Mouse (Mus musculus): ENCODE data around the gene Ccdc188. TPM values are rescaled to one million over a fixed set of nuclear protein-coding genes. Genes with fewer than 3 reads are reported as not detected.

Gene Ccdc188
- polyA plus RNA-seq, 1 experiment from 2014 or later: not detected

GRCm38 (mm10) chr16:18197881-18198280, 19.8 kb upstream of the Ccdc188 start:
- 62% methylated on average over 6 of the region's 6 CpGs for WGBS
- Histone ChIP-seq H3K4me1 (replicated peaks; ENCODE audit: control insufficient read depth, insufficient read depth, low read length) (peaks cover 5% of the 10 kb centered on the region; the same call in 1 of the 2 replicates), H3K9ac (ENCODE audit: low read length) (no peak overlapping the region), H3K27ac (ENCODE audit: low read length) (no peak overlapping the region), H3K27me3 (ENCODE audit: control insufficient read depth, insufficient read depth, low read depth, low read length) (no peaks in the 10 kb centered on the region), H3K4me3 (ENCODE audit: low read length) (no peak overlapping the region), H3K4me2 (ENCODE audit: low read depth, low read length) (no peak overlapping the region), H3K36me3 (ENCODE audit: control insufficient read depth, insufficient read depth, low read length) (no peaks in the 10 kb centered on the region), H3K9me3 (ENCODE audit: control insufficient read depth, low read length) (no peaks in the 10 kb centered on the region)
- ATAC-seq (ENCODE audit: low read depth): no peak

DNA sequence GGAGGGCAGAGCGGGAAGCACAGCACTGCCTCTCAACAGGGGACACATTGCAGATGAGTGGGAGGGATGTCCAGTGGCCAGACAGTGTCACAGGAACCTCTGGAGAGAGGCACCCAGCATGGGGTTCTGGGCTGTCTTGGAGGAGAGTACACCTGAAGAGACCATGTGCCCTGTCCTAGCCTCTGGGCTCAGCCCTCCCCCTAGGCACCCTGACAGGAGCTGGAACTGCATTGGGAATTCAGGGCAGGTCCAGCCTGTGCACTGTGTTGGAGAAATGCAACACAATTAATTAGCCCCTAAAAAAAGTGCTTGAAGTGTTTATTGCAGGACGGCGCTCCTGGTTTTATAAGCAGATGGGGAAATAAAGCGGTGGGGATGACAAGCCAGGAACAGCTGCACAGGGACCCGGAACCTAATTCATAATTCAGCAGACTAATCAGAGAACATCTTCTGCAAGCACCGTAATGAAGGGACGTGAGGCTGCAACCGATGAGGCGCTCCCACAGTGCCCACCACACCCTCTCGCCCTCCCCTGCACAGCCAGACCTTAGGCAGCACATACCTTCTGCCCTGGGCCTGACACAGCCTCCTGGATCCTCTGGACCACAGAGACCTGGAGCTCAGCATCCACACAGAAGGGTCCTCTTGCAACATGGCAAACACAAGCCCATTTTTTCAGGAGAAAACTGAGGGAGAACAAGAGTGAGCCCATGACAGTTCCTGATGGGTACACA, 19.1 kb upstream of the Ccdc188 start:
- H3K27me3 ChIP-seq (ENCODE audit: control insufficient read depth, insufficient read depth, low read depth, low read length): no peaks in the 10 kb centered on the region
- H3K36me3 ChIP-seq (ENCODE audit: control insufficient read depth, insufficient read depth, low read length): no peaks in the 10 kb centered on the region
- H3K9ac ChIP-seq (ENCODE audit: low read length): no peak overlapping the region
- H3K9me3 ChIP-seq (ENCODE audit: control insufficient read depth, low read length): no peaks in the 10 kb centered on the region
- H3K4me3 ChIP-seq (ENCODE audit: low read length): no peak overlapping the region
- H3K4me1 ChIP-seq (replicated peaks; ENCODE audit: control insufficient read depth, insufficient read depth, low read length): peaks cover 5% of the 10 kb centered on the region; the same call in 1 of the 2 replicates
- ATAC-seq (ENCODE audit: low read depth): no peak
- H3K4me2 ChIP-seq (ENCODE audit: low read depth, low read length): no peak overlapping the region
- H3K27ac ChIP-seq (ENCODE audit: low read length): no peak overlapping the region
- 67% methylated on average over 10 of the region's 10 CpGs for WGBS

- Histone ChIP-seq H3K36me3 (ENCODE audit: control insufficient read depth, insufficient read depth, low read length) (no peaks in the 10 kb centered on the region), H3K9ac (ENCODE audit: low read length) (no peak overlapping the region), H3K4me2 (ENCODE audit: low read depth, low read length) (no peak overlapping the region), H3K4me3 (ENCODE audit: low read length) (no peak overlapping the region), H3K27ac (ENCODE audit: low read length) (no peak overlapping the region), H3K9me3 (ENCODE audit: control insufficient read depth, low read length) (no peaks in the 10 kb centered on the region), H3K4me1 (replicated peaks; ENCODE audit: control insufficient read depth, insufficient read depth, low read length) (no peaks in the 10 kb centered on the region), H3K27me3 (ENCODE audit: control insufficient read depth, insufficient read depth, low read depth, low read length) (no peaks in the 10 kb centered on the region)
- 68% methylated on average over 2 of the region's 2 CpGs for WGBS
- no peak for ATAC-seq (ENCODE audit: low read depth)
Measured at GRCm38 (mm10) chr16:18200062-18200461, 17.6 kb upstream of the Ccdc188 start.

DNA sequence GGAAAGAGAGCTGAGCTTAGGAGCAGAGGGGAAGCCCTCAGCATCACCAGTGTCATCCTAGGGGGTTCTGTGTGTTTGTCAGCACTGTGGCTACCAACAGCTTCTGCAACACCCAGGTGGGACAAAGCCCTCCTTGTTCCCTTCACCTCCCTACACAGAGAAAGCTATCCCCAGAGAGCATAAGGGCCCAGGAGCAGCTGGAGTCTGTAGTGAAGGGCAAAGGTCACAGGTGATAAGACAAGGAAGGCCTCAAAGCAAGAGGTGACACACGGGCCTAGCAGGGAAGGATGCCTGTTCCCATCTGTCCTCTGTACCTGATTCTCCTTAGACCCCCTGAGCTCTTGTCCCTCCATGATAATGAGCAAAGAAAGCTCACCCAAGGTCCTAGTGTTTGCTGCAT, 16.1 kb upstream of the Ccdc188 start:
- Histone ChIP-seq H3K4me3 (ENCODE audit: low read length) (no peak overlapping the region), H3K36me3 (ENCODE audit: control insufficient read depth, insufficient read depth, low read length) (no peaks in the 10 kb centered on the region), H3K4me2 (ENCODE audit: low read depth, low read length) (no peak overlapping the region), H3K27ac (ENCODE audit: low read length) (no peak overlapping the region), H3K4me1 (replicated peaks; ENCODE audit: control insufficient read depth, insufficient read depth, low read length) (no peaks in the 10 kb centered on the region), H3K9ac (ENCODE audit: low read length) (no peak overlapping the region), H3K27me3 (ENCODE audit: control insufficient read depth, insufficient read depth, low read depth, low read length) (no peaks in the 10 kb centered on the region), H3K9me3 (ENCODE audit: control insufficient read depth, low read length) (no peaks in the 10 kb centered on the region)
- WGBS: 0% methylated on average over 1 of the region's 1 CpGs
- ATAC-seq (ENCODE audit: low read depth): no peak

DNA sequence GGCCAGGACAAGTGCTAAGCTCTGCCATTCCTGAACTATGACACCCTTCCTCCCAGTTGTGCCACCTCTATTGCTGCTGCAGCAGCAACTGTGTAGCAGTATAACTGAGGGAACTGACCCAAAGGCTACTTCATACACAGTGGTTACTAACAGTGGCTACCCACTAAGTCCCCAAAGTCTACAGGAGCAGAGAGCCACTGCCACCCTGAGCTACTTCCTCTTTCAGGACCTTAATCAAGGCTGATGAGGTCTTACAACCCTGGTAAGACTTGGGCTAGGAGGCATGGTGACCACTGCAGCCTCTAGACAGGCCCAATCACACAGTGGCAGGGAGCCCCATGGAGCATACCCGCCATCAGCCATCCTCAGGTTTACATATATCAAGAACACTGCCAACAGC, 15.6 kb upstream of the Ccdc188 start:
- Histone ChIP-seq H3K36me3 (ENCODE audit: control insufficient read depth, insufficient read depth, low read length) (no peaks in the 10 kb centered on the region), H3K27me3 (ENCODE audit: control insufficient read depth, insufficient read depth, low read depth, low read length) (no peaks in the 10 kb centered on the region), H3K9ac (ENCODE audit: low read length) (no peak overlapping the region), H3K4me2 (ENCODE audit: low read depth, low read length) (no peak overlapping the region), H3K4me1 (replicated peaks; ENCODE audit: control insufficient read depth, insufficient read depth, low read length) (no peaks in the 10 kb centered on the region), H3K4me3 (ENCODE audit: low read length) (no peak overlapping the region), H3K9me3 (ENCODE audit: control insufficient read depth, low read length) (no peaks in the 10 kb centered on the region), H3K27ac (ENCODE audit: low read length) (no peak overlapping the region)
- no peak for ATAC-seq (ENCODE audit: low read depth)
- WGBS: 79% methylated on average over 1 of the region's 1 CpGs

DNA sequence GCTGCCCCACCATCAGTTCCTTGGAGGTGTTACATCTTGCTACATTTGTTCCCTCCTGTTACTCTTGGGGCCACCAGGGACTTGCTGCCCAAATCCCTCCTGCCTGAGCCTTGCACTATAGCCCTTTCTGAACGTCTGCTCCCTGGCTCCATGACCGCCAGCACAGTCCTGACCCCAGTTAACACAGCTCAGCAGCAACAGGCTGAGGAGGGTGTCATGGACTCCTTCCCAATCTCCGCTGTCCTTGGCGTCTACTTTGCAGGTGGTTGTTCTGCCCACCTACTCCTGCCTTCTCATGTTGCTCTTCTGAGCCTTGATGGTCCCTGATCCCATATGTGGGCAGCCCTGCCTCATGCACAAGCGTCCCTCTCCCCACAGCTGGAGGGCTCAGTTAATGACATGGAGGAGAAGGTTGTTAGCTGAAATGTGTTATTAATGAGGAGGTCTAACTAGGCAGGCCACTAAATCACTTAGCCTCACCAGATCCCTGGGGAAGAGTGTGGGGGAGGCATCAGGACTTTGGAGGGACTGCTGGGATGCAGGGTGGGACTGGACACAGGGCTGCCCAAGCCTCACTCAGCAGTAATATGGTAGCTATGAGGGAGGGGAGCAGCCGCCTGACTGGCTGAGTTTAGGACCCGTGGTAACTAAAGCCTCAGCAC, 14.1 kb upstream of the Ccdc188 start:
- Histone ChIP-seq H3K9me3 (ENCODE audit: control insufficient read depth, low read length) (no peaks in the 10 kb centered on the region), H3K9ac (ENCODE audit: low read length) (no peak overlapping the region), H3K4me1 (replicated peaks; ENCODE audit: control insufficient read depth, insufficient read depth, low read length) (no peaks in the 10 kb centered on the region), H3K4me3 (ENCODE audit: low read length) (no peak overlapping the region), H3K4me2 (ENCODE audit: low read depth, low read length) (no peak overlapping the region), H3K36me3 (ENCODE audit: control insufficient read depth, insufficient read depth, low read length) (no peaks in the 10 kb centered on the region), H3K27me3 (ENCODE audit: control insufficient read depth, insufficient read depth, low read depth, low read length) (no peaks in the 10 kb centered on the region), H3K27ac (ENCODE audit: low read length) (no peak overlapping the region)
- no peak for ATAC-seq (ENCODE audit: low read depth)
- 59% methylated on average over 7 of the region's 7 CpGs for WGBS

DNA sequence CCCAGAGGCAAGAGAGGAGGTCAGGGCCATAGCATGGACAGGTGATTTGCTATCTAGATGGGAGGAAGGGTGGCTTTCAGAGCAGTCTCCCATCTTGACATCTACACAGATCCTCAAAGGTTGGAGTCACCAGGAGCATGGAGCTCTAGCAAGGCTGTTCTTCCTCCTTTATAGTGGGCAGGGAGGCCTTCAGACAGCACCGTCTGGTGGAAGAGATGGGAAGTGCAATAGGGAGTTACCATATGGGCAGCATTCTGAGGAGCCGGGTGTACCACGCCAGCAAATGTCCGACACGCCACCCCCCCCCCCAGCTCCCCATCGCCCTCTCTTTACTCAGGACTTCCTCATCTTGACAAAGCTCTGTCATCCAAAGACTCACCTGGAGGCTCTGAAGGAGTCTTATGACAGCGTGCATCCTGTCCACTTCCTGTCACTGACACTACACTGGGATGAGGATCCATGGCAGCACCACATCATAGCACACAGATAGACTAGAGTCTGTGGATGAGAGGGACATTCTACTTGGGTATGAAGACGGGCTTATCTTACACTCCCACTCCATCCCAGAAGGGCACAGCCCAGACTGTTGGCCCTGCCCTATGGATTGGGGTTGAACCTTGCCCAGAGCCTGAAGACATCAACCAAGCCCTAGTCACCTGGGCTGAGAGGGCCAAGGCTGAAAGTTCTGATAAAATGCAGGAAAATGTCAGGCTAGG, 6.8 kb upstream of the Ccdc188 start:
- WGBS: 16% methylated on average over 8 of the region's 8 CpGs
- peak; percentile 12; the same call in 1 of the 2 replicates for ATAC-seq (ENCODE audit: low read depth)

GRCm38 (mm10) chr16:18211417-18212171, 6.1 kb upstream of the Ccdc188 start:
- no peak overlapping the region for H3K9ac ChIP-seq (ENCODE audit: low read length)
- WGBS: 45% methylated on average over 10 of the region's 10 CpGs
- H3K4me3 ChIP-seq (ENCODE audit: low read length): no peak overlapping the region
- H3K27ac ChIP-seq (ENCODE audit: low read length): no peak overlapping the region
- no peak overlapping the region for H3K4me2 ChIP-seq (ENCODE audit: low read depth, low read length)
- no peaks in the 10 kb centered on the region for H3K9me3 ChIP-seq (ENCODE audit: control insufficient read depth, low read length)
- no peaks in the 10 kb centered on the region; the same call in 1 of the 2 replicates for H3K4me1 ChIP-seq (replicated peaks; ENCODE audit: control insufficient read depth, insufficient read depth, low read length)
- H3K27me3 ChIP-seq (ENCODE audit: control insufficient read depth, insufficient read depth, low read depth, low read length): no peaks in the 10 kb centered on the region; the same call in 1 of the 2 replicates
- no peaks in the 10 kb centered on the region for H3K36me3 ChIP-seq (ENCODE audit: control insufficient read depth, insufficient read depth, low read length)
- ATAC-seq (ENCODE audit: low read depth): peak; percentile 29; the same call in 1 of the 2 replicates

More for the DNA sequence above, 6.8 kb upstream of the Ccdc188 start:
- no peak overlapping the region for H3K9ac ChIP-seq (ENCODE audit: low read length)
- H3K4me2 ChIP-seq (ENCODE audit: low read depth, low read length): no peak overlapping the region
- H3K4me3 ChIP-seq (ENCODE audit: low read length): no peak overlapping the region
- H3K9me3 ChIP-seq (ENCODE audit: control insufficient read depth, low read length): no peaks in the 10 kb centered on the region
- no peaks in the 10 kb centered on the region; the same call in 1 of the 2 replicates for H3K27me3 ChIP-seq (ENCODE audit: control insufficient read depth, insufficient read depth, low read depth, low read length)
- H3K4me1 ChIP-seq (replicated peaks; ENCODE audit: control insufficient read depth, insufficient read depth, low read length): no peaks in the 10 kb centered on the region; the same call in 1 of the 2 replicates
- H3K36me3 ChIP-seq (ENCODE audit: control insufficient read depth, insufficient read depth, low read length): no peaks in the 10 kb centered on the region
- no peak overlapping the region for H3K27ac ChIP-seq (ENCODE audit: low read length)
